Mouse (Mus musculus) B cell, adult 2 months (primary cell): Measurements from ENCODE around the gene Malrd1.

Source experiments
- DNase-seq, 2 experiments: peaks; one replicate each; pipeline ENCODE4 v3.0.0; 2022

Gene Malrd1

DNA sequence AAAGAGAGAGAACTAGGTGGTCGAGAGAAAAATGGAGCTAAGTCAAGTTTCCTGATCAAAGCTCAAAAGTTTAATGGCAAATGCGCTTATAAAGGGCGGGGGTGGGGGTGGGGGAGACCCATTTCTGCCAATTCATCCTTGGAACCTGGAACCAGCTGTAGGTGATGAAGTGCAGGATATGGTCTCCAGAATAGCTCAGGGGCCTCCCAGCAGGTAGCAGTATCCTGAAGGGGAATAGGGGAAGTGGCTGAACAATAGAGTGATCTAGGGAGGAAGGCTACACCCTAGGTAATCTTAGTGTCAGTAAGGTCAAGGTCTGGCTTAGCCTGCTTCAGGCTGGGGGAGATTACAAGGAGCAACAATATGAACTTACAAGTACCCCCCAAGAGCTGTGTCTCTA lies 506.5 kb downstream of the Malrd1 start:
- no peak for DNase-seq

DNA sequence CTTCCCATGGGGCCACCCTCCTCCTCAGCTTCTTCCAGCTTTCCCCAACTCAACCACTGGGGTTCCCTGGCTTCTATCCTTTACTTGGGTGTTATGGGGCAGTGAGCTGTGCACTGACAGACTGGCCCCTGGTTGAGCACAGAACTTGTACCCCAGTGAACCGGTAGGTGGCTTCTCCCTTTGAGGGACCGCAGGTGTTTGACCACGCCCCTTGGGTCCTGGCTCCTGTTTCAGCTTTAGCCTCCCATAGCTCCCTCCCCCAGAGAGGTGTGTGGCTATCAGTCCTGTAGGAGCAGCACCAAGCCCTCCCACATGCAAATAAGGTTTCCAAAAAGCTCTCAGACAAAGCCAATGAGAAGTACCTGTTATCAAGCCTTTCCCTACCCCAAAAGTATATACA lies 584.4 kb downstream of the Malrd1 start:
- no peak for DNase-seq

- DNase-seq: no peak
These were observed 587.1 kb downstream of the Malrd1 start for GRCm38 (mm10) chr2:16113333-16113732.

GRCm38 (mm10) chr2:16147999-16148398 lies 621.7 kb downstream of the Malrd1 start:
- DNase-seq: no peak

- no peak for DNase-seq
These were observed 626.3 kb downstream of the Malrd1 start for GRCm38 (mm10) chr2:16152623-16153022.

- DNase-seq: no peak
These were observed 637.1 kb downstream of the Malrd1 start for GRCm38 (mm10) chr2:16163246-16163989.

DNA sequence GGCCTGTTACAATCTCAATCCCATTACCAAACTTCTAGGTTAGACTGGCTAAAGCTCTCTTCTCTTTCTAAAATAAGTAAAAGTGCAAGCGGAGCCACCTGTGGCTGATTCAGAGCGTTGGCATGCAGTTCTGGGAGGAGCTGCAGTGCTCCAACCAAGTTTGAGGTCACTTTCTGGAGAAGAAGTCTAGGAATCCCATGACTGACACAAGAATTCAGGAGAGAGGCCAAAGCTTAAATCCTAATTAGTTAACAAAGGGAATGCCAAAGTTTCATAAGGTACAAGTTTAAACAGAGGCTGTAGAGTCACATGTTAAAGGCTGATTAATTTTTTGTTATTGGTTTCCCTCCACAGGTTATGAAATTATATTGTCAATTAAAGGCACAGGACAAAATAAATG lies 642.3 kb downstream of the Malrd1 start:
- DNase-seq: no peak

DNA sequence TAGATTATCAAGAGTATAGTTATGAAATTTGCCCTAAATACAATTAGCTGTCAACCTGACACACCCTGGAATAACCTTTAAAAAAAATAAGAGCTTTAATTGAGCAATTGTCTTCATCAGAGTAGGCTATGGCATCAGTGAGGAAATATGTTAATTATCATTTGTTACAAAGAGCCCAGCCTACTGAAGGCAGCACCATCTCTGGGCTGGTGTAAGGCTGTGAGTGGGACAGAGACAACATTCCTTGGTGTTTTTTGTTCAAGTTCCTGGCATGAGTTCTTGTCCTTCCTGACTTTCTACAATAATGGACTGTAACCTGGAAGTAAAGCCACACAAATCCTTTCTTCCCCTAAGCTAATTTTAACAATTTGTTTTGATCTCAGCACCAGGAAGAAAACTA lies 645.8 kb downstream of the Malrd1 start:
- DNase-seq: no peak

DNA sequence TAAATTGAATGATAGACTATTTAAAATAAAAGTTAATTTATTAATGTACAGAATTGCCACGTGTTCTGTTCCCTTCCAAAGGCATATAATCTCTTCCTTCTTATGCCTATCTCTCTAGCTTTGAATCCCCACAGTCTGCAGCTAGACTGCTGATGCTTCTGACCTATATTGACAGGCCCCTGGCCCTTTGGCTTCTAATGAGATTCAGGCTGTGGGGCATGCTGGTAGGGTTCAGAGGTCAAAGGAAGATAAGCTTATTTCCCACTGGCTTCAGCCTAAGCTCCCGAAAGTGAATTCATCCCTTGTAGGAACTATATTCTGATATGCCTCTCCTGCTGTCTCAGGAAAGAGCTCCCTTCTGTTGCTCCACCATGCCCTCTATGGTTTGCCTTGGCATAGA lies 647.1 kb downstream of the Malrd1 start:
- DNase-seq: no peak

DNA sequence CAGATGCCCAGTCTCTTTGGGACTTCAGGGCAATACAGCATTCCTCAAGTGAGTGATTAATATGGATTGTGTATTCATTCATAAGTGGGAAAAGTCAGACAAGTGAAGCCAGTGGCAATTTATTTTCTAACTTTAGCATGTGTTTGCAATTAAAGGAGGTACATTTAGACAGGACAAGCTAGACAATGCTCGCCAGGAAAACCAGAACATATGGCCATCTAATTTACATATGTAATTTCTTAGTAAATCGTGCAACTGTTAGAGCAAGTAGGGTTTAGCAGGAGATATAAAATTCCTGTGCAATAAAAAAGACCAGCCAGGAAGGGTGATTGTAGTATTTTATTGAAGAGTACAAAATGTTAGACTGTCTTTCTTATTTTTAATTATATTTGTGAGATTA lies 655.9 kb downstream of the Malrd1 start:
- DNase-seq: no peak

- DNase-seq: no peak
These were observed 656.9 kb downstream of the Malrd1 start for GRCm38 (mm10) chr2:16183158-16183557.

DNA sequence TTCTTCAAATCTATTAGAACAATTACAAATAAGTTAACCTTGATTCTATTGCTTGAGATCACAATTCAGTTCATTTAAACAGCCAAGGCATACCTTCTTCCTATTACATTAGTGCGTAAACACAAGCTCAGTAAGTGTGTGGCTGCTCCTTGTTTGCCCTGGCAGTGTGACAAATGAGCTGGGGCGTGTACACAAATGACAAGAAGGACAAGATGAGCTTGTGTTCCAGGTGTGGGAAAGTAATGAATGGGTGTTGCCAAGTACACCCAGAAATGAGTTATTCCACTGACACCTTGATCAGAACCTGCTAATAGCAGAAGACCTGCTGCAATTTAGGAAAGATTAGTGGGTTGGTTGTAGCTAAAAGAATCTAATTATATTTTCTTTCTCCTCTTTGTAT lies 683.7 kb downstream of the Malrd1 start:
- no peak for DNase-seq

DNA sequence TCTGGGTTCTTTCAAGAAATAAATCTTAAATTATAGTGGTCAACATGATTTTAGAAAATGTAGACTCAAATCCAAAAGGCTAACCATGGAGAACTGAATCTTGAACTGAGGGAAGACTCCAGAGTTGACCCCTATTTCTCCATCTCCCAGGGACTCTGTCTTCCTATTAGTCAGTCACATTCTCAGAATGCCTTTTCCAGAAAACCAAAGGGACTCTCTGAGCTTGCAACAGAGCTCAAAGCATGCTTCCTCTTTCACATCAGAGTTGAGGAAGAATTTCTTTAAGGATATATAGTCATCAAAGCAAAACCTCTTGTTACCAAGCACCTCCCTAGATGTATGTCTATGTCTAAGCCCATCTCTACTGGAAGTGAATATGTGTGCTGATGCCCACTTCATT lies 686.5 kb downstream of the Malrd1 start:
- no peak for DNase-seq

GRCm38 (mm10) chr2:16214111-16214510 lies 687.8 kb downstream of the Malrd1 start:
- DNase-seq: no peak

GRCm38 (mm10) chr2:16228187-16228832 lies 702.0 kb downstream of the Malrd1 start:
- no peak for DNase-seq

GRCm38 (mm10) chr2:16240861-16241260 lies 714.6 kb downstream of the Malrd1 start:
- DNase-seq: no peak

GRCm38 (mm10) chr2:16243097-16243496 lies 716.8 kb downstream of the Malrd1 start:
- no peak for DNase-seq

- DNase-seq: no peak
These were observed 722.6 kb downstream of the Malrd1 start for GRCm38 (mm10) chr2:16248861-16249260.

DNA sequence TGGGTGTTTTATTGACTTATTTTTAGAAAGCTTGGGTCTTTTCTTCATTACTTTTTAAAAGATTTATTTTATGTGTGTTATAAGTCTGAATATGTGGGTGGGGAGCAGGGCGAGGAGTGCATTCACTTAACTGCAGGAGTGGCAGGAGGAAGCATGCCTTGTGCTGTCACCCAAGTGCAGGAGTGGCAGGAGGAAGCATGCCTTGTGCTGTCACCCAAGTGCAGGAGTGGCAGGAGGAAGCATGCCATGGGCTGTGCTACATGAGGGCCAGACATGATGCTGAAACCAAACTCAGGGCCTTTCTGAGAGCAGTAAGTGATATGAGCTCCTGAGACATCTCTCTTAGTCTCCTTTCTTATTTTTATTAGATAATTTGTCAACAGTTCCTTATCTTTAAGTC lies 726.0 kb downstream of the Malrd1 start:
- DNase-seq: no peak
